Mouse (Mus musculus) layer of hippocampus, adult 2 months (tissue): ENCODE results near the gene Adipoq. TPM values are rescaled to one million over a fixed set of nuclear protein-coding genes. Genes with fewer than 3 reads are reported as not detected.

Experiments
- DNase-seq, 2 experiments: peaks; one replicate each; pipeline ENCODE4 v3.0.0; 2022; ENCODE audit warnings: low spot score in 2 of 2
- H3K27ac ChIP-seq: fragments of 200-600 bp; 2 replicates; pipeline ENCODE4 v1.8.1; 2022
- H3K4me3 ChIP-seq: fragments of 200-600 bp; 2 replicates; pipeline ENCODE4 v1.8.1; 2022; ENCODE audit warnings: mild to moderate bottlenecking
- CTCF ChIP-seq: fragments of 200-600 bp; conservative IDR thresholded peaks from 2 replicates; pipeline ENCODE4 v1.8.1; 2022; ENCODE audit warnings: antibody characterized with exemption, mild to moderate bottlenecking, moderate library complexity
- total RNA-seq, 2 experiments: library from RNA; stranded (reverse); gene quantifications; 2 replicates each; pipeline ENCODE4 v1.2.3; 2021

Adipoq gene
- total RNA-seq, 2 experiments from 2014 or later = not detected

- Histone ChIP-seq H3K4me3 (peak overlapping the region; percentile 100), H3K27ac (peak overlapping the region; percentile 99)
- DNase-seq = no peak
- no peak for TF ChIP-seq CTCF
Observed at GRCm38 (mm10) chr16:23127311-23127672, 19.0 kb upstream of the Adipoq start.

DNA sequence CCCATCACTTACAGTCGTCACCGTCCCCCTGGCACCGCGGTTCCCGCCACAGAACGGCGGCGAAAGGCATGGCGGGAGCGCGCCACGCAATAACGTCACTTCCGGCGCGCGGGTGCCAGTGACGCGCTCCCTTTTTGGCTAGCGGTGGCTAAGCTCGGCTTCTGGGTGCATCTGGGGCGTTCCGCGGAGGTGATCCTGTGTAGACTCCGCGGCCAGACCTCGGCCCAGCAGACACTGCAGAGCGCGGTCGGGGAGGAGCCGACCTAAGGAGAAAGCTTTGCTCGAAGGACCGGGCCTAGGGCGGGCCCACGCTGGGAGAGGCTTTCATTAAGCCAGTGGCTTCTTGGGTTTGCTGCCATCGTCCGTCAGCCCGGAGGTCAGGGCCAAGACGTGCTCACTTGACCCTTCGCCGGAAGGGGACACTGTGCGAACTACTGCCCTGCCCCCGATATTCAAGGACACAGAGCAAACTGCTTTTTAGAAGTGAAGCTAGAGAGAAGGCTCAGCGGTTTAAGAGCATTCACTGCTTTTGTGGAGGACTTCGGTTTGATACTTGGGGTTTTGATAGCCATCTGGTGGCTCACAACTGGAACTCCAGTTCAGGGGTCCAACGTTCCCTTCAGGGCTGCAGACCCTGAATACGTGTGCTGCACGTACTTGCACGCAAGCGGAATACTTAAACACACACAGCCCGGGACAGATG lies 18.5 kb upstream of the Adipoq start, which contains the start of gene Rfc4:
Gene Rfc4 (minus strand): TSS at position 65 of the 703 bp plus-strand sequence.
- TF ChIP-seq CTCF = peak; percentile 66
- DNase-seq = peak; percentile 87 to 95
- H3K4me3 ChIP-seq = peak within 1 kb of the TSS; percentile 100
- peak within 1 kb of the TSS; percentile 99 for H3K27ac ChIP-seq

DNA sequence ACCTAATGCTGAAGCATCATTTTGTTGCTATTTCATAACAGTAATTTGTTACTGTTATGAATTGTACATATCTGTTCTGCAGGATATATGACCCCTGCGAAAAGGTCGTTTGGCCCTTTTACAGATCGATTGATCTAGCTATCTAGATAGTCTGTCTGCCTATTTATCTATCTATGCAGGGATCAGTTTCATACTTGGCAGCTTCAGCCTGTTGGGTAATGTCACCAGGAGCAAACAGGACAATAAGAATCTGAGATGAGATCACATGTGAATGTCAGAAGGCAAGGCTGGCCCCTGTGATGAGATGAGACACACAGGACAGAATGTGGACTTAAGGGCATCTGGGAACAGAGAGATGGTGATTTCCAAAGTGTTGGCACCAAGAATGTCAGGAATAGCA lies 16.0 kb upstream of the Adipoq start:
- no peak for DNase-seq
- H3K4me3 ChIP-seq = no peak overlapping the region
- TF ChIP-seq CTCF = no peak
- no peak overlapping the region for H3K27ac ChIP-seq

- no peak for DNase-seq
- no peak for TF ChIP-seq CTCF
Observed at GRCm38 (mm10) chr16:23132336-23132735, 14.0 kb upstream of the Adipoq start.

DNA sequence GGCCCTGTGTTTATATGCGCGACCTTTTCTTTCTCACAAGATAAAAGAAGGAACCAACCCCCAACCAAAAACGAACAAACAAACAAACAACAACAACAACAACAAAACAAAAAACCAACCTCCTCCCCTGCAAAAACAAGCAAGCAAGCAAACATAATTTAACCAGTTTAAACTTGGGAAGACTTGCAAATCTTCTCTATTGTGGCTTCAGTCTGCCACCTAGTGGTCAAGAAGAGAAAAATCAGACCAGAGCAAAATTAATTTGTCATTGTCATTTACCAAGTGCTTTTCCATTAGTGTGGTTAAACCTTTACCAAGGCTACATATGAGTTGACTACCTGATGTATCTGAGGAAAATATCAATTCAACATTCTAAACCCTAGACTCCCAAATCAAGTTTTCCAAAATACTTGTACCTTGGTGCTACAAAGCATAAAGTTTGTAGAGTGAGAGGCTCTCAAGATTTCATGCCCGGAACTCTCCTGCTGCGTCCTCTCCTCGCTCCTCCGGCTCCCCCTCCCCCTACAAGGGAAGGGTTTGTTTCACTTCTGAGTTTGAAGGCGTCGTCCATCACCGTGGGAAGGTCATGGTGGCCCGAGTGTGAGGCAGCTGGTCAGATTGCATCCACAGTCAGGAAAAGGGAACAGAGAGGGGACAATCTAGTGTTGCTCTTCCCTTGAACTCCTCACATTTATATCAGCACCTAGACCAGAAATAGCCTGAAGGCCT lies 10.8 kb upstream of the Adipoq start:
- TF ChIP-seq CTCF = peak; percentile 88

More at GRCm38 (mm10) chr16:23132336-23132735, 14.0 kb upstream of the Adipoq start:
- Histone ChIP-seq H3K27ac (no peak overlapping the region), H3K4me3 (no peak overlapping the region)

DNA sequence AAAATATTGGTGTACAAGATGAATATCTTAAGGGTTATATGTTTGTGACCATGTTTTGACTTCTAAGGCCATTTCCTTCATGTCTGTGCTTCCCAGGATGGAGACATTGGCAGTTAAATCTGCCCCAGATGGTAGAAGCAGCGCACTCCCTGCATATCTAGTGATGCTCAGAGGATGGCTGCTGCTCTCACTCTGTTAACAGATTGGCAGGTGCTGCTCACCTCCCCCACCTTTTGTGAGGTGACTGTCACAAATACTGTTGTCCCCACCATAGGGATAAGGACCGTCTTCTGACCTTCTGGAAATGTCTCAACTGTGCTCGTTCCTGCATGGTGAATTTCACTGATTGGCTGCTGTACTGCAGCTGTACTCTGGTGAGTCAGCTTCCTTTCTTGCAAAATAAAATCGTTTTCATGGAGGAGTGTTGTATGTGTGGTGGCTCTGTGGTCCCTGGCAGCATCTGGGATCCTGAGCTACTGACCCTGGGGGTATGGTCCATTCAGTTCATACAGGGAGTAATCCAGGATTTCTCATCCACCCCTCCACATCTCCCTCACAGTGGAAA lies 9.8 kb upstream of the Adipoq start:
- DNase-seq = no peak
- Histone ChIP-seq H3K27ac (no peak overlapping the region), H3K4me3 (no peak overlapping the region)
- TF ChIP-seq CTCF = no peak

More for the DNA sequence above, 10.8 kb upstream of the Adipoq start:
- Histone ChIP-seq H3K27ac (no peak overlapping the region), H3K4me3 (no peak overlapping the region)
- no peak for DNase-seq

DNA sequence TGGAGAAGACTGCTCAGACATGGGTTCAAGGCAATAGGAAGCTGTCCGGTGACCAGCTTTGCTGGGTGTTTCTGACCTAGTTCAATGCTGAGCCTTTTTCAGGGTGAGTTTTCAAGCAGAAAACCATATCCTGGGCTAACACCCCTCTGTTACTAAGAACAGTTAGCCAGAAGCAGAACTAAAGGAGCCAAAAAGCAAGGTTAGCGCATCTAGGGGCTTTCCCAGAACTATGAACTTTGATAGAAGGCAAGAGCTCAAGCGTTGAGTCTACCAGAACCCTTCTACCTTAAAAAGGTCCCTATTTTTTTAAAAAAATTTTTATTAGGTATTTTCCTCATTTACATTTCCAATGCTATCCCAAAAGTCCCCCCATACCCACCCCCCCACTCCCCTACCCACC lies 5.4 kb upstream of the Adipoq start:
- Histone ChIP-seq H3K27ac (no peak overlapping the region), H3K4me3 (no peak overlapping the region)
- TF ChIP-seq CTCF = no peak
- no peak for DNase-seq

DNA sequence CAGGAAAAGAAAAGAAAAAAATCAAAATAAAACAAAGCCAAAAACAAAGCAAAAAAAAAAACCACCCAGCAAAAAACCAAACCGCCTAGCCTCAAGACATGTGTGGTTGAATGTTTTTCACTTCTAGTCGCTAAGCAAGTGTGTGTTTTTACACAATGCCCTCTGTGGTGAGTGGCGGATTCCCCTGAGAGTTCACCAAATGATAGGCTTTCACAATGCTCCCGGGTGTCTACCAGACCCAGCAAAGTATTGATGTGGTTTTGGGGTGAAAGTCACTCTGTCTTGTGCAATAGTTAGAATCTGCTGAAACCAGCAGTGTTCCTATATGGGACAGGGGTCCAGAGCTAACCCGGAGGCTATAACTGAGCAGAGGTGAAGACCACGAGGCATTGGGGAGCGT lies 2.0 kb upstream of the Adipoq start:
- no peak for TF ChIP-seq CTCF
- Histone ChIP-seq H3K4me3 (no peak overlapping the region), H3K27ac (no peak overlapping the region)
- no peak for DNase-seq

- H3K4me3 ChIP-seq = no peak overlapping the region
- no peak for TF ChIP-seq CTCF
- H3K27ac ChIP-seq = no peak overlapping the region
- no peak for DNase-seq
Observed at GRCm38 (mm10) chr16:23145211-23145610, 1.1 kb upstream of the Adipoq start.

DNA sequence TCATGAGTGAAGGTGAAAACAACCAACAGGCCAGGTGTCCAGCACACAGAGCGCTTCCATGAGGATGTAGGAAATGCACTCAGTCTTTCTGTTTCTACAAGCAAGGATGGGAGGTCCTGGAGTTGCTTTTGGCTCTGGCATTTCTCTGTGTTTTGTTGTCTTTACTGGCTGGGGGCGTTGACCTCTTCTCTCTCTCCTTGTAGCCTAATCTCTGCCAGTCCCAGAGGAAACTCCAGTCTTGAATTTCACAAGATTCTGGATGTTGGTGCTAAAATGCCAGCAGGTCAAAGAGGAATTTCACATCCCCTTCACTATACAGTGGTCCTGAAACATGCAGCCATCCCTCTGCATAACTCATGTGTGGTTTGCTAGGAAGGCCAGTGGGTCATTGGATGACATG lies 2.6 kb downstream of the Adipoq start:
- Histone ChIP-seq H3K27ac (no peak overlapping the region), H3K4me3 (no peak overlapping the region)
- TF ChIP-seq CTCF = no peak
- no peak for DNase-seq

- H3K4me3 ChIP-seq = no peak overlapping the region
- 0 out of 2 replicates have a peak, but pooled peaks have one; percentile 6 for TF ChIP-seq CTCF
Observed at GRCm38 (mm10) chr16:23149396-23149795, 3.1 kb downstream of the Adipoq start.

DNA sequence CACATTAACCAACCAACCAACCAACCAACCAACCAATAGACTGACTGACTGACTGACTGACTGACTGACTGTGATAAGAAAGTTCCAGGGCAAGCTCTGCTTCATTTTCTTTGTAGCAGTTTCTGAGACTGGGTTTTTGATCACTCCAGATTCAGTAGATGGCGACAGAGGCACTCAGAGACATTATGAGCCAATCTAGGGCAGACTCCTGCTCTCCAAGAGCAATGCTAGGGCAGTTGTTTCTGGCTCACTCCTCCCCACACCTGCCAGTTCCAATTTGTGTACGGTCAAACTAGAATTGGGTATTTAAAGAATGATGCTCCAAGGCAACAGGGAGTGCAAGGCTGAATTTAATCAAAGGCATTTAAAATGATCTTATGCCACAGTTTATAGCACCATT lies 5.1 kb downstream of the Adipoq start:
- DNase-seq = peak; percentile 26 to 49
- Histone ChIP-seq H3K27ac (no peak overlapping the region), H3K4me3 (no peak overlapping the region)
- TF ChIP-seq CTCF = peak; percentile 75

More at GRCm38 (mm10) chr16:23149396-23149795, 3.1 kb downstream of the Adipoq start:
- DNase-seq = no peak
- H3K27ac ChIP-seq = no peak overlapping the region

DNA sequence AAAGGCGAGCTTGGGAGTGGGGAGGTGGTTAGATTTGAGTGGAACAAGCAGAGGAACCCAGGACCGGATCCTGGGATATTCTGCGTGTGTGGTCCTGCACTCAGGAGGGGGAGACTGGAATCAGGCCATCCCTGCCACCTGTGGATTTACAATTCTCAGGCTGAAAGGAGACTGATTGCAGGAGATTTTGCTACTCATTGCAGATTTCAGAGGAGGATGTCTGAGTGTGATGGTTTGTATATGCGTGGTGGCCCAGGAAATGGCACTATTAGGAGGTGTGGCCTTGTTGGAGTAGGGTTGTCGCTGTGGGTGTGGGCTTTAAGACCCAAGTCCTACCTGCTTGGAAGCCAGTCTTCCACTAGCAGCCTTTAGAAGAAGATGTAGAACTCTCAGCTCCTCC lies 7.9 kb downstream of the Adipoq start:
- no peak for TF ChIP-seq CTCF
- Histone ChIP-seq H3K27ac (no peak overlapping the region), H3K4me3 (no peak overlapping the region)
- no peak for DNase-seq

GRCm38 (mm10) chr16:23157013-23157412 lies 10.7 kb downstream of the Adipoq start:
- Histone ChIP-seq H3K4me3 (no peak overlapping the region), H3K27ac (no peak overlapping the region)
- DNase-seq = no peak
- TF ChIP-seq CTCF = no peak
